Mouse (Mus musculus) midbrain, embryonic 13.5 days (tissue): ENCODE data around the gene Ank2. TPM values are rescaled to one million over a fixed set of nuclear protein-coding genes. Genes with fewer than 3 reads are reported as not detected.

Source experiments
- ATAC-seq: fragments of 200-750 bp; cut with Nextera tagmentation; 2 replicates; pipeline ENCODE4 v1.8.0; 2017; ENCODE audit warnings: mild to moderate bottlenecking, moderate TSS enrichment, moderate library complexity
- H3K27ac ChIP-seq: fragments of 300-500 bp; sonication (generic); 2 replicates; pipeline ENCODE4 v1.5.1; 2015; ENCODE audit warnings: inconsistent platforms, mild to moderate bottlenecking, moderate library complexity
- H3K27me3 ChIP-seq: fragments of 300-500 bp; sonication (generic); 2 replicates; pipeline ENCODE4 v1.6.1; 2015; ENCODE audit warnings: mild to moderate bottlenecking, inconsistent platforms
- H3K36me3 ChIP-seq: fragments of 300-500 bp; sonication (generic); 2 replicates; pipeline ENCODE4 v1.6.1; 2015; ENCODE audit warnings: mild to moderate bottlenecking, inconsistent platforms
- H3K4me1 ChIP-seq: fragments of 300-500 bp; sonication (generic); replicated peaks from 2 replicates; pipeline ENCODE4 v1.6.1; 2015; ENCODE audit warnings: inconsistent platforms
- H3K4me2 ChIP-seq: fragments of 300-500 bp; sonication (generic); replicated peaks from 2 replicates; pipeline ENCODE4 v1.6.1; 2015; ENCODE audit warnings: moderate library complexity, mild to moderate bottlenecking, inconsistent platforms
- H3K4me3 ChIP-seq: fragments of 300-500 bp; sonication (generic); replicated peaks from 2 replicates; pipeline ENCODE4 v1.5.1; 2015; ENCODE audit warnings: mild to moderate bottlenecking, inconsistent platforms
- H3K9ac ChIP-seq: fragments of 300-500 bp; sonication (generic); replicated peaks from 2 replicates; pipeline ENCODE4 v1.6.1; 2015; ENCODE audit warnings: mild to moderate bottlenecking, inconsistent platforms
- H3K9me3 ChIP-seq: fragments of 300-500 bp; sonication (generic); 2 replicates; pipeline ENCODE4 v1.6.1; 2016; ENCODE audit warnings: mild to moderate bottlenecking, inconsistent platforms
- WGBS: fragments of 180-500 bp; shearing (Covaris S2); methylation state at CpG from one replicate; pipeline ENCODE4 v1.1.7; 2015; 5-methylcytosine and 5-hydroxymethylcytosine counted together
- polyA plus RNA-seq: library from polyadenylated mRNA; unstranded; fragments of >200 nt; fragmentation: Nextera tagmentation; extraction: Ambion mirVana; gene quantifications from 2 replicates; pipeline ENCODE4 v1.2.1, GENCODE M21; 2015

Gene Ank2
- polyA plus RNA-seq, 1 experiment from 2014 or later: 186 TPM

DNA sequence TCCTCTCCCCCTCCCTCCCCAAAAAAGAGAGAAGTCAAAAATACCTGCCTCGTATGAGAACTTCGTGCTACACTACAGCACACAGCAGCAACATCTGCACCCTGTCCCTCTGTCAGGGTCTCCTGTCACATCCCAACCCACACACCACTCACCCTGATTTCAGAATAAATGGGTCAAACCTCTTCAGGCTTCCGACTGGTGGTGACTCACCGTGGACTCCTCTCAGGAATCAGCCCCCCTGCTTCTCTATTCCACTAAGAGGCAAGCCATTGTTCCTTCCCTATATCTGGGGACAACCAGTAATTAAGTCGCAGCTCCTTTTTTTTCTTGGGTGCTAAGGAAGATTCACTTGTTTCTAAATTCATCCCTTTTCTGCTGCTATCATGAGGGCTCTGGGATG is 361.6 kb downstream of the Ank2 start:
- Histone ChIP-seq H3K36me3 (no peaks in the 10 kb centered on the region), H3K9ac (no peak overlapping the region), H3K27me3 (no peaks in the 10 kb centered on the region), H3K27ac (no peak overlapping the region), H3K4me2 (no peak overlapping the region), H3K9me3 (no peaks in the 10 kb centered on the region), H3K4me3 (no peak overlapping the region), H3K4me1 (peaks cover 20% of the 10 kb centered on the region)
- no peak for ATAC-seq
- WGBS: 64% methylated on average over 5 of the region's 5 CpGs

DNA sequence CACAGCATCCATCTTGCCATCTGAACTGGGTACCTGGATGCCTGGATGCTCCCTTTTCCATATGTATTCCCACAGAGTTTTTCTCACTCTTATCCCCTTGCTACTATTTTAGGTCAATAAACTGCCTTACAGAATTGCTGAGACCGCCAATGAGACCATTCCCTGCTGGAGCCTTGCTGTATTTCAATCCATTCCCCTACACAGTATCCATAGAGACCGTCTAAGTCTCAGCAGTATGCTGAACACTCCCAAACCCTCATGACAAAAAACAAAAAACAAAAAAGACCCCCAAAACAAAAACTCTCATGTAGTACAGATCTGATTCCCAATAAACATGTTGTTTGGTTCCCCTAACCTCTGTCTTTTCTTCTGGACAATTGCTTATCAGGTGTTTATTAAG is 365.1 kb downstream of the Ank2 start:
- no peaks in the 10 kb centered on the region for H3K9me3 ChIP-seq
- H3K4me3 ChIP-seq: no peak overlapping the region
- H3K27me3 ChIP-seq: no peaks in the 10 kb centered on the region
- ATAC-seq: no peak
- peaks cover 29% of the 10 kb centered on the region for H3K4me1 ChIP-seq
- no peak overlapping the region; the same call in 1 of the 2 replicates for H3K27ac ChIP-seq
- H3K4me2 ChIP-seq: no peak overlapping the region
- no peaks in the 10 kb centered on the region for H3K36me3 ChIP-seq
- no peak overlapping the region for H3K9ac ChIP-seq
- WGBS: 58% methylated on average over 2 of the region's 2 CpGs

DNA sequence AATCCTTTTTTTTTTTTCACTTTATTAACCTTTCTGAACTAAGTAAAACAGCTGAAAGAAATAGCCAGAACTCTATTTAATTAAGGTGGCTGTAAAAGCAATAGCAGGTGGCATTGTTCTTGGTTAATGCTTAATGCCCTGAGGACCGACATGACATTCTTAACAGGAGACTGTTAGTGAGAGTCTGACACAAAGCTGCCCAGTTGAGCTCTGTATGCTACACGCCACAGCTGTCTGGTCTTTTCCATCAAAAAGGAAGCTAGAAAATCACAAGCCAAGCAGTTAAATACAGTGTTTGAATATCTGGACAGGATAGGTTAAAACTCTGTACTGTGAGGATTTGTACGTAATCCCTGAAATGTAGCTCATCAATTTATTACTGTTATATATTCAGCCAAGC is 368.1 kb downstream of the Ank2 start:
- no peak for ATAC-seq
- no peak overlapping the region for H3K4me2 ChIP-seq
- H3K4me3 ChIP-seq: no peak overlapping the region
- no peak overlapping the region for H3K27ac ChIP-seq
- H3K9ac ChIP-seq: no peak overlapping the region
- 33% methylated on average over 3 of the region's 3 CpGs for WGBS
- H3K27me3 ChIP-seq: no peaks in the 10 kb centered on the region
- H3K9me3 ChIP-seq: no peaks in the 10 kb centered on the region
- H3K36me3 ChIP-seq: no peaks in the 10 kb centered on the region
- H3K4me1 ChIP-seq: peaks cover 34% of the 10 kb centered on the region

DNA sequence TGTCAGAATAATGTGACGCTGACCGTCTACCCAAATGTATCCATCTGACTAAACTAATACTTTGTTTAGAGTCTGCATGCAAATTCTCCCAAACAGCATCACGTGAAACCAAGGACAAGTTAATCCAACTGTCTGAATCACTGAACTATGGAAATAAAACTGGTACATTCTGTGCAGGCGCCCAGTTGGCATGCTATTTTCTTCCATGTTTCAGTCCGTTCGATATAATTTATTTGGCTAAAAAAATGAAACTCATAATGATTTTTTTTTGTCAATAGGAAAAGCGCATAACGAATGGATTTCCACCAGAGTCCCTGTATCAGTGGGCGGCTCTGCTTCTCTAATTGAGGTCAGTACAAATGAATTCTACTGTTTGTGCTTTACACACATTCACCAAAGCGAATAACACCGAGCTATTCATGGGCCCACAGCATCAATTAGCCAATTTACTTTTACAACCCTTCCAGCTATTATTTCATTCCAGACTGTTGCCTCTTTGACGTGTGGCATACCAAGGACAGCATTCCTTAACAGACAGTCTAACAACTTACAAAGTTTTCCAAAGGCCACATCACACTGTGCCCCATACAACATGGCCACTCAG is 368.9 kb downstream of the Ank2 start:
- Histone ChIP-seq H3K9me3 (no peaks in the 10 kb centered on the region), H3K27ac (no peak overlapping the region), H3K4me2 (no peak overlapping the region), H3K27me3 (no peaks in the 10 kb centered on the region), H3K9ac (no peak overlapping the region), H3K4me1 (peaks cover 34% of the 10 kb centered on the region), H3K4me3 (no peak overlapping the region), H3K36me3 (no peaks in the 10 kb centered on the region)
- 75% methylated on average over 12 of the region's 12 CpGs for WGBS
- ATAC-seq: no peak

DNA sequence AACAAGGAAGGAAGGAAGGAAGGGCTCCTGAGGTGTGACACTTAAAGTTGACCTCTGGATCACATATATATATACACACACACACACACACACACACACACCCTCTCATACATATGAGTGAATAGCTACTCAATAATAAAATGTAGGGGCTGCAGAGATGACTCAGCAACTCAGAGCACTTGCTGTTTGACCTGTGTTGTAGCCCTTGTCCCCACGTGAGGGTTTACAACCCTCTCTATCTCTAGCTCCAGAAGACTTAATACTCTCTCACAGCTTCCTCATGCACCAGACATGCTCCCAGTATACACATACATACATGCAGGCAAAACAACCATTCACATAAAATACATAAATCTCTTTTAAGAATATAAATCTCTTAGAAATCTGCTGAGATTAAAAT is 369.4 kb downstream of the Ank2 start:
- Histone ChIP-seq H3K9me3 (no peaks in the 10 kb centered on the region), H3K4me2 (no peak overlapping the region), H3K27me3 (no peaks in the 10 kb centered on the region), H3K4me1 (peaks cover 32% of the 10 kb centered on the region), H3K9ac (no peak overlapping the region), H3K4me3 (no peak overlapping the region), H3K27ac (no peak overlapping the region), H3K36me3 (no peaks in the 10 kb centered on the region)
- 68% methylated on average over 1 of the region's 1 CpGs for WGBS
- ATAC-seq: no peak

DNA sequence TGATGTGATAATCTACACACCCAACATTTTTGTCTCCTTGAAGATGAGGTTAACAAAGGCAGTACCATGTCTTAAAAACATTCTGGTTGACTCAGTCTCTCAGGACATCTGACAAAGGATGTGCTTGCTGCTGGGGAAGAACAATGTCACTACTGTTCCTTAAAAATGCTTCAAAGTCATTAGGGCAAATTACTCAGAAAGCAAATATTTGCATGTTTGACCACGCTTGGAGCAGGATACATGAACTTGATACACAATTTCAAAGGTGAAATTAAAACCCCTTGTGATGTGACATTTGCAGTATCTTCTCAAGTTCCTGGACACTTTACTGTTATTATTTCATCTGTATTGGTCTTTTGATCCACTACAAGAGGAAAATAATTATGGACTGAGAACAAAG is 371.5 kb downstream of the Ank2 start:
- 74% methylated on average over 1 of the region's 1 CpGs for WGBS

DNA sequence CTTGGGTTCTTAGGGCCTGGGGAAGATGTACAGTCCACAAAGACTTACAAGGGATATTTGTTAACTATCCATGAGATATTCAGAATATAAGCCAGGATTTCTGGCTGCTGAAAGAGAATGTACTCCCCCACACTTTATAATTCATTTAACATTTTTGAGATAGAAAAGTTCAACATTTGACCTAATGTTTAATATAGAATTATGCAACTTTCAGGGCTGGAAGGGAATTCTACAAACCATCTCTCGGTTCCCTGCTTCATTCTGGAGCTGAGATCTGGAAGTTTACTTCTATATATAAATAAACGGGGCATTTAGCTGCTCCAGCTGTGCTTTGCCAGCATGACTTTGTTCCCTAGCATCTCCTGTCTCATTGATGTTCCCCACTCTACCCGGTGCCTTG is 372.9 kb downstream of the Ank2 start:
- ATAC-seq: no peak
- Histone ChIP-seq H3K4me1 (peaks cover 36% of the 10 kb centered on the region), H3K9me3 (no peaks in the 10 kb centered on the region), H3K27me3 (no peaks in the 10 kb centered on the region), H3K4me3 (no peak overlapping the region), H3K36me3 (no peaks in the 10 kb centered on the region), H3K9ac (no peak overlapping the region), H3K27ac (no peak overlapping the region), H3K4me2 (no peak overlapping the region)
- 70% methylated on average over 3 of the region's 3 CpGs for WGBS

More for the DNA sequence above, 371.5 kb downstream of the Ank2 start:
- ATAC-seq: no peak
- no peaks in the 10 kb centered on the region for H3K36me3 ChIP-seq
- H3K4me3 ChIP-seq: no peak overlapping the region
- no peaks in the 10 kb centered on the region for H3K9me3 ChIP-seq
- no peaks in the 10 kb centered on the region for H3K27me3 ChIP-seq
- H3K4me2 ChIP-seq: no peak overlapping the region
- H3K27ac ChIP-seq: no peak overlapping the region
- no peak overlapping the region for H3K9ac ChIP-seq
- peaks cover 38% of the 10 kb centered on the region for H3K4me1 ChIP-seq

DNA sequence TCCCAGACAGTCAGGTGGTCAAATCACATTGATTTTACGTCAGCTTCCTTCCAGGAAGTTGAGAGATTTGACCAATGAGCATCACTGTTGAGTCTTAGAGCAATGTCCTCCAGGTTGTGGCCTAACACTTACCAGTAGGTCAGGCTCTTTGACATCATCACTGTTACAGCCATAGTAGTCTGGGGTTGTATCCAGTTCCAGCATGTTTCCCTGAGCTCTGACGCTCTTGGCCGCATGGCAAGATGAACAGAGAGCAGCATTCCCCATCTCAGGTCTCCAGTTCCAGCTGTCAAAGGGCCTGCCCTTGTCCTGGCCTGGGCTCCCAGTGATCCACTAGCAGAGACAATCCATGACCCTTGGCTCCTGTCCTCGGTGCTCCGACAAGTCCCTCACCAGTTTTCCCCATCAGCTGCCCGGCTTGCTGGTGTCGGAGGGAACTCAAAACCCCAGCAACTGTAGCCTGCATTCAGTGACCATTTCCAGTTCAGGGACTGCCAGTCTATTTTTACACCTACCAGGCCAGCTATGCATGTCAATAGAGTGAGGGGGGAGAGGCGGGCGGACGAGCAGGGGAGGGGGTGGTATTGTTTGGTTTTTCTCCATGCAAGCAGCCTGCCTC is 374.7 kb downstream of the Ank2 start:
- Histone ChIP-seq H3K9me3 (no peaks in the 10 kb centered on the region), H3K36me3 (no peaks in the 10 kb centered on the region), H3K4me2 (no peak overlapping the region), H3K4me3 (no peak overlapping the region), H3K27me3 (no peaks in the 10 kb centered on the region), H3K27ac (no peak overlapping the region), H3K4me1 (peaks cover 24% of the 10 kb centered on the region), H3K9ac (0 out of 2 replicates have a peak overlapping the region, but pooled peaks have one; percentile 10)
- 43% methylated on average over 10 of the region's 10 CpGs for WGBS
- ATAC-seq: peak; percentile 78

DNA sequence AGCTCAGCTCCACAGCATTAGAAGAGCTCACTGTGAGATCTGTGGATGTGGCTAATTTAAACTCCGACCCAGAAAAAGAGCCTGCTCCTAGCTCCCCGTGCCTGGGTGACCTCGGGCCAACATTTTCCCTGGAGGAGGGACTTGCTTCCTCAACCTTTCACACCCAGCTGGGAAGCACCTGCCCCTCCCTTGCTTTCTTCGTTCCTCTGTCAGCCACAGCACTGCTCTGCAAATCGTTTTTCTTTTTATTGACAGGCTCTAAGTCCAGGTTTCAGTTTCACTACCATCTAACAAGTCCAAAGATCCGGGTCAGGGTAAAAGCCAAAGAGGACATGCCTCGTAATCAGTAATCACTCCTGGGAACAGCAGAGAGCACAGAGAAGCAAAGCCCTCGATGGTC is 375.8 kb downstream of the Ank2 start:
- 65% methylated on average over 8 of the region's 8 CpGs for WGBS
- H3K9ac ChIP-seq: no peak overlapping the region
- ATAC-seq: no peak
- no peak overlapping the region for H3K4me3 ChIP-seq
- H3K4me1 ChIP-seq: peaks cover 24% of the 10 kb centered on the region
- H3K36me3 ChIP-seq: no peaks in the 10 kb centered on the region
- H3K27ac ChIP-seq: no peak overlapping the region
- H3K4me2 ChIP-seq: no peak overlapping the region
- H3K9me3 ChIP-seq: no peaks in the 10 kb centered on the region
- no peaks in the 10 kb centered on the region for H3K27me3 ChIP-seq

DNA sequence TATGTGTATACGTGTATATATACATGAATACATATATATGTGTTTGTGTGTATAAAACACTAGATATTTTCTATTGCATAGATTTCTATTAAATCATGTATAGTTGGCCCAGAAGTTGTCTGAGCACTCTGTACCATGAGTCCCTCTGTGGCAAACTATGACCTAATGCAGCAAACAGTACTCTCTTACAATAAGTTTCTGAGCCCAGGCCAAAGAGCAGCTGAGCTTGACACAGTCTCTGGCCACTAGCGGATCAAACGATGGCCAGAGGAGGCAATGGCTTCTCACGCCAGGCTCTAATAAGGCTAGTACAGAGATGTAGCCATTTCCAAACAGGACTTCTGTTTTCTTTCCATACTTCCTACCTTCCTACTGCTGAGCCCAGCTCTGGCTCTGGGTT is 380.4 kb downstream of the Ank2 start:
- H3K4me2 ChIP-seq: no peak overlapping the region
- H3K27ac ChIP-seq: no peak overlapping the region
- no peak overlapping the region for H3K9ac ChIP-seq
- no peaks in the 10 kb centered on the region for H3K27me3 ChIP-seq
- no peak overlapping the region for H3K4me3 ChIP-seq
- H3K4me1 ChIP-seq: peaks cover 9% of the 10 kb centered on the region
- no peaks in the 10 kb centered on the region for H3K9me3 ChIP-seq
- ATAC-seq: no peak
- H3K36me3 ChIP-seq: no peaks in the 10 kb centered on the region
- 93% methylated on average over 4 of the region's 4 CpGs for WGBS

DNA sequence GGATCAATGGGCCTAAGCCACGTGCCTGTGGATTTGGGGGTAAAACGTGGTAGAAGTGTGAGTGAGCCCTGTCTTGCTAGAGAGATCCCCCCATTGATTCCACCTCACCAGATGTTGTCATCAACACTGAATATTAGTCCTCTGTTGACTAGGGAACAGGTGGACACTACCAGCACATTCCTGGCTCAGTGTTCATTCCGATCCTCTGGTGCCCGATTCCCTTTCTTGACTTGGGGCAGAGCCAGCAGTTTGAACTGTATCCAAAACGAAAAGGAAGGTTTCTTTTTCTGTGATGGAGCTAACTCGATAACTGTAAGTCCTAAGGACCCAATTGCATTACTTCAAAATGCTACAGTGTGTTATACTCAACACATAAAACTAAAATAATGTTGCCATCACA is 382.9 kb downstream of the Ank2 start:
- no peaks in the 10 kb centered on the region for H3K9me3 ChIP-seq
- WGBS: 84% methylated on average over 6 of the region's 6 CpGs
- H3K4me2 ChIP-seq: no peak overlapping the region
- H3K27me3 ChIP-seq: no peaks in the 10 kb centered on the region
- no peak overlapping the region for H3K9ac ChIP-seq
- no peak for ATAC-seq
- H3K36me3 ChIP-seq: no peaks in the 10 kb centered on the region
- H3K4me3 ChIP-seq: no peak overlapping the region
- H3K4me1 ChIP-seq: 0 out of 2 replicates have a peak, but pooled peaks cover 8% of the 10 kb centered on the region
- H3K27ac ChIP-seq: no peak overlapping the region

DNA sequence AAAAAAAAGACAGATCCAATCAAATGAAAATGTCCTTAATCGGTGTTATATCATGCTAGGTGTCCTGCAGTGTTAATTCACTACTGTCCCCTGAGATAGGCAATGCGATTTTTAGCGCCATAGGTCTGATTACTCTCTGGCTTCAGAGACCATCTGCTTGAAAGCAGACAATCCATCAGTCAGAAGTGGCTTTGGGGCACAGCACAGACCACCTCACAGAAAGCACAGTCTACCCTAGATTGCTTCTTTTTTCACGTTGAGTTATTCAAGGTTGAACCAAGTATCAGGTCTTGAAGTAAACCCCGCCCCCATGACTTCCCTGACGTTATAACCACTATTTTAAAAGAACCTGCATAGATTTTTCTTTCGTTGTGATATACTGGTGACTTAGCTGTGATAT is 385.9 kb downstream of the Ank2 start:
- H3K36me3 ChIP-seq: no peaks in the 10 kb centered on the region
- H3K4me2 ChIP-seq: no peak overlapping the region
- ATAC-seq: 0 out of 2 replicates have a peak, but pooled peaks have one; percentile 27
- 0 out of 2 replicates have a peak, but pooled peaks cover 8% of the 10 kb centered on the region for H3K4me1 ChIP-seq
- H3K27me3 ChIP-seq: no peaks in the 10 kb centered on the region
- 81% methylated on average over 7 of the region's 7 CpGs for WGBS
- no peak overlapping the region for H3K4me3 ChIP-seq
- no peaks in the 10 kb centered on the region for H3K9me3 ChIP-seq
- no peak overlapping the region for H3K27ac ChIP-seq
- no peak overlapping the region for H3K9ac ChIP-seq

DNA sequence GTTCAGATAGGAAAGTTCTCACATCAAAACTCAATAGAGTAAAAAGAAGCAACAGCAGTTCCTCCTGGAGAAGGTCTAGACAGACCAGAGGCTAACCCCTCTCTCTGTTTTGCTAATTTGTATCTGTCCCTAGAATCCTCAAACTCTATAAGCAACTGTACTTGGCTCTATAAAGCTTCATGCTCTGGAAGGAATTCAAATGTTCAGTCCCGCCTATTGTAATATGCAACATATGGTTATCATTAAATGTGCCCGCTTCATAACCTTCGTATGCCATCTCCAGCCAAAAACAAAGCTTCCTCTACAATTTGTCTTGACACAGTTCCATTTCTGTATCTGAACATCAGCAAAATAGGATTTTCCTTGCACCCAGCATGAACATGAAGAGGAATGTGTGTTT is 389.7 kb downstream of the Ank2 start:
- H3K27ac ChIP-seq: no peak overlapping the region
- H3K36me3 ChIP-seq: peaks cover 4% of the 10 kb centered on the region
- ATAC-seq: no peak
- 89% methylated on average over 3 of the region's 3 CpGs for WGBS
- H3K4me3 ChIP-seq: no peak overlapping the region
- H3K27me3 ChIP-seq: no peaks in the 10 kb centered on the region
- no peak overlapping the region for H3K4me2 ChIP-seq
- H3K9me3 ChIP-seq: no peaks in the 10 kb centered on the region
- H3K4me1 ChIP-seq: 0 out of 2 replicates have a peak, but pooled peaks cover 8% of the 10 kb centered on the region
- H3K9ac ChIP-seq: no peak overlapping the region
